Mouse (Mus musculus): ENCODE results near the gene Tcf7l2. TPM values are rescaled to one million over a fixed set of nuclear protein-coding genes. Genes with fewer than 3 reads are reported as not detected.

The Tcf7l2 gene
- polyA plus RNA-seq, 1 experiment from 2014 or later = 60.6 TPM

GRCm38 (mm10) chr19:55933947-55934729, 192.5 kb downstream of the Tcf7l2 start:
- Histone ChIP-seq H3K27me3 (ENCODE audit: control insufficient read depth, insufficient read depth, low read length) (no peaks in the 10 kb centered on the region), H3K9ac (ENCODE audit: low read length) (no peak overlapping the region), H3K4me3 (ENCODE audit: low read depth, low read length) (no peak overlapping the region), H3K9me3 (ENCODE audit: control insufficient read depth, low read length) (no peaks in the 10 kb centered on the region), H3K27ac (ENCODE audit: low read depth, low read length) (no peak overlapping the region), H3K4me2 (ENCODE audit: low read depth) (no peak overlapping the region), H3K36me3 (ENCODE audit: control insufficient read depth, insufficient read depth, low read length) (peaks cover 4% of the 10 kb centered on the region; the same call in 1 of the 2 replicates), H3K4me1 (ENCODE audit: control insufficient read depth, insufficient read depth, low read length) (0 out of 2 replicates have a peak, but pooled peaks cover 2% of the 10 kb centered on the region)
- WGBS = 77% methylated on average over 7 of the region's 7 CpGs
- no peak for ATAC-seq (ENCODE audit: insufficient read depth, low FRiP score, low TSS enrichment)
- DNase-seq (ENCODE audit: low spot score) = no peak

GRCm38 (mm10) chr19:55934730-55935003, 193.0 kb downstream of the Tcf7l2 start:
- no peak overlapping the region for H3K4me3 ChIP-seq (ENCODE audit: low read depth, low read length)
- no peak overlapping the region for H3K4me2 ChIP-seq (ENCODE audit: low read depth)
- 96% methylated on average over 3 of the region's 3 CpGs for WGBS
- ATAC-seq (ENCODE audit: insufficient read depth, low FRiP score, low TSS enrichment) = no peak
- no peak overlapping the region for H3K9ac ChIP-seq (ENCODE audit: low read length)
- H3K27ac ChIP-seq (ENCODE audit: low read depth, low read length) = no peak overlapping the region
- H3K4me1 ChIP-seq (ENCODE audit: control insufficient read depth, insufficient read depth, low read length) = 0 out of 2 replicates have a peak, but pooled peaks cover 2% of the 10 kb centered on the region
- no peaks in the 10 kb centered on the region for H3K27me3 ChIP-seq (ENCODE audit: control insufficient read depth, insufficient read depth, low read length)
- DNase-seq (ENCODE audit: low spot score) = no peak
- no peaks in the 10 kb centered on the region for H3K9me3 ChIP-seq (ENCODE audit: control insufficient read depth, low read length)
- H3K36me3 ChIP-seq (ENCODE audit: control insufficient read depth, insufficient read depth, low read length) = peaks cover 4% of the 10 kb centered on the region; the same call in 1 of the 2 replicates

- Histone ChIP-seq H3K4me3 (ENCODE audit: low read depth, low read length) (no peak overlapping the region), H3K4me2 (ENCODE audit: low read depth) (no peak overlapping the region), H3K9me3 (ENCODE audit: control insufficient read depth, low read length) (no peaks in the 10 kb centered on the region), H3K4me1 (ENCODE audit: control insufficient read depth, insufficient read depth, low read length) (peaks cover 5% of the 10 kb centered on the region; the same call in 1 of the 2 replicates), H3K27ac (ENCODE audit: low read depth, low read length) (no peak overlapping the region), H3K36me3 (ENCODE audit: control insufficient read depth, insufficient read depth, low read length) (no peaks in the 10 kb centered on the region), H3K9ac (ENCODE audit: low read length) (no peak overlapping the region), H3K27me3 (ENCODE audit: control insufficient read depth, insufficient read depth, low read length) (no peaks in the 10 kb centered on the region)
- DNase-seq (ENCODE audit: low spot score) (no peak), ATAC-seq (ENCODE audit: insufficient read depth, low FRiP score, low TSS enrichment) (no peak)
- WGBS = 96% methylated on average over 3 of the region's 3 CpGs
Observed at GRCm38 (mm10) chr19:55937026-55937425, 195.4 kb downstream of the Tcf7l2 start.

- H3K4me2 ChIP-seq (ENCODE audit: low read depth) = no peak overlapping the region
- H3K9ac ChIP-seq (ENCODE audit: low read length) = no peak overlapping the region
- H3K4me1 ChIP-seq (ENCODE audit: control insufficient read depth, insufficient read depth, low read length) = peaks cover 5% of the 10 kb centered on the region; the same call in 1 of the 2 replicates
- 93% methylated on average over 21 of the region's 21 CpGs for WGBS
- H3K4me3 ChIP-seq (ENCODE audit: low read depth, low read length) = no peak overlapping the region
- H3K36me3 ChIP-seq (ENCODE audit: control insufficient read depth, insufficient read depth, low read length) = no peaks in the 10 kb centered on the region
- no peaks in the 10 kb centered on the region for H3K27me3 ChIP-seq (ENCODE audit: control insufficient read depth, insufficient read depth, low read length)
- H3K9me3 ChIP-seq (ENCODE audit: control insufficient read depth, low read length) = no peaks in the 10 kb centered on the region
- ATAC-seq (ENCODE audit: insufficient read depth, low FRiP score, low TSS enrichment) (no peak), DNase-seq (ENCODE audit: low spot score) (no peak)
- no peak overlapping the region for H3K27ac ChIP-seq (ENCODE audit: low read depth, low read length)
Observed at GRCm38 (mm10) chr19:55938254-55939046, 196.8 kb downstream of the Tcf7l2 start.

GRCm38 (mm10) chr19:55939090-55939489, 197.5 kb downstream of the Tcf7l2 start:
- no peaks in the 10 kb centered on the region for H3K36me3 ChIP-seq (ENCODE audit: control insufficient read depth, insufficient read depth, low read length)
- no peak overlapping the region for H3K4me2 ChIP-seq (ENCODE audit: low read depth)
- no peak overlapping the region for H3K4me3 ChIP-seq (ENCODE audit: low read depth, low read length)
- H3K27ac ChIP-seq (ENCODE audit: low read depth, low read length) = no peak overlapping the region
- H3K27me3 ChIP-seq (ENCODE audit: control insufficient read depth, insufficient read depth, low read length) = no peaks in the 10 kb centered on the region
- H3K9me3 ChIP-seq (ENCODE audit: control insufficient read depth, low read length) = no peaks in the 10 kb centered on the region
- H3K4me1 ChIP-seq (ENCODE audit: control insufficient read depth, insufficient read depth, low read length) = peaks cover 5% of the 10 kb centered on the region; the same call in 1 of the 2 replicates
- ATAC-seq (ENCODE audit: insufficient read depth, low FRiP score, low TSS enrichment) (no peak), DNase-seq (ENCODE audit: low spot score) (no peak)
- no peak overlapping the region for H3K9ac ChIP-seq (ENCODE audit: low read length)
- WGBS = 83% methylated on average over 5 of the region's 5 CpGs

- Histone ChIP-seq H3K4me2 (ENCODE audit: low read depth) (no peak overlapping the region), H3K36me3 (ENCODE audit: control insufficient read depth, insufficient read depth, low read length) (no peaks in the 10 kb centered on the region), H3K9ac (ENCODE audit: low read length) (no peak overlapping the region), H3K27ac (ENCODE audit: low read depth, low read length) (no peak overlapping the region), H3K4me3 (ENCODE audit: low read depth, low read length) (no peak overlapping the region), H3K9me3 (ENCODE audit: control insufficient read depth, low read length) (no peaks in the 10 kb centered on the region), H3K27me3 (ENCODE audit: control insufficient read depth, insufficient read depth, low read length) (no peaks in the 10 kb centered on the region), H3K4me1 (ENCODE audit: control insufficient read depth, insufficient read depth, low read length) (peaks cover 4% of the 10 kb centered on the region; the same call in 1 of the 2 replicates)
- ATAC-seq (ENCODE audit: insufficient read depth, low FRiP score, low TSS enrichment) (no peak), DNase-seq (ENCODE audit: low spot score) (no peak)
- WGBS = 98% methylated on average over 4 of the region's 4 CpGs
Observed at GRCm38 (mm10) chr19:55939719-55940118, 198.1 kb downstream of the Tcf7l2 start.

- H3K9ac ChIP-seq (ENCODE audit: low read length) = no peak overlapping the region
- 0 out of 2 replicates have a peak overlapping the region, but pooled peaks have one; percentile 10 for H3K4me2 ChIP-seq (ENCODE audit: low read depth)
- H3K27ac ChIP-seq (ENCODE audit: low read depth, low read length) = peak overlapping the region; percentile 50; the same call in 1 of the 2 replicates
- H3K4me3 ChIP-seq (ENCODE audit: low read depth, low read length) = no peak overlapping the region
- H3K36me3 ChIP-seq (ENCODE audit: control insufficient read depth, insufficient read depth, low read length) = no peaks in the 10 kb centered on the region
- ATAC-seq (ENCODE audit: insufficient read depth, low FRiP score, low TSS enrichment) = no peak
- no peaks in the 10 kb centered on the region for H3K27me3 ChIP-seq (ENCODE audit: control insufficient read depth, insufficient read depth, low read length)
- H3K4me1 ChIP-seq (ENCODE audit: control insufficient read depth, insufficient read depth, low read length) = peaks cover 3% of the 10 kb centered on the region; the same call in 1 of the 2 replicates
- peak; percentile 29 for DNase-seq (ENCODE audit: low spot score)
- no peaks in the 10 kb centered on the region for H3K9me3 ChIP-seq (ENCODE audit: control insufficient read depth, low read length)
- 43% methylated on average over 11 of the region's 11 CpGs for WGBS
Observed at GRCm38 (mm10) chr19:55940538-55941252, 199.1 kb downstream of the Tcf7l2 start.

- H3K36me3 ChIP-seq (ENCODE audit: control insufficient read depth, insufficient read depth, low read length) = no peaks in the 10 kb centered on the region
- H3K27me3 ChIP-seq (ENCODE audit: control insufficient read depth, insufficient read depth, low read length) = no peaks in the 10 kb centered on the region
- no peaks in the 10 kb centered on the region for H3K9me3 ChIP-seq (ENCODE audit: control insufficient read depth, low read length)
- H3K4me1 ChIP-seq (ENCODE audit: control insufficient read depth, insufficient read depth, low read length) = peaks cover 3% of the 10 kb centered on the region; the same call in 1 of the 2 replicates
- no peak overlapping the region for H3K9ac ChIP-seq (ENCODE audit: low read length)
- no peak overlapping the region for H3K4me3 ChIP-seq (ENCODE audit: low read depth, low read length)
- DNase-seq (ENCODE audit: low spot score) (no peak), ATAC-seq (ENCODE audit: insufficient read depth, low FRiP score, low TSS enrichment) (no peak)
- 68% methylated on average over 16 of the region's 16 CpGs for WGBS
- H3K4me2 ChIP-seq (ENCODE audit: low read depth) = no peak overlapping the region
- H3K27ac ChIP-seq (ENCODE audit: low read depth, low read length) = no peak overlapping the region
Observed at GRCm38 (mm10) chr19:55941253-55942125, 199.9 kb downstream of the Tcf7l2 start.

Data from neural tube, embryonic 11.5 days (tissue).